Mouse (Mus musculus): ENCODE data around the gene Gtdc1.

- TF ChIP-seq CTCF (IDR thresholded peaks at IDR 0.05; ENCODE audit: low read depth) (no peak), EP300 (IDR thresholded peaks at IDR 0.05; ENCODE audit: low read depth) (no peak)
Observed at GRCm38 (mm10) chr2:44539121-44539634, 388.3 kb downstream of the Gtdc1 start.
